Mouse (Mus musculus) midbrain, embryonic 15.5 days (tissue): ENCODE results near the gene Tle6. TPM values are rescaled to one million over a fixed set of nuclear protein-coding genes. Genes with fewer than 3 reads are reported as not detected.
A peak's percentile ranks its signal among the peaks of the same experiment; 100 is the strongest.

Source experiments
- ATAC-seq: fragments of 200-750 bp; cut with Nextera tagmentation; replicated peaks from 2 replicates; pipeline ENCODE4 v1.8.0; 2017; ENCODE audit warnings: moderate TSS enrichment
- H3K27ac ChIP-seq: fragments of 300-500 bp; sonication (generic); 2 replicates; pipeline ENCODE4 v1.5.1; 2015; ENCODE audit warnings: mild to moderate bottlenecking, inconsistent platforms
- H3K27me3 ChIP-seq: fragments of 300-500 bp; sonication (generic); replicated peaks from 2 replicates; pipeline ENCODE4 v1.6.1; 2015; ENCODE audit warnings: inconsistent platforms
- H3K36me3 ChIP-seq: fragments of 300-500 bp; sonication (generic); replicated peaks from 2 replicates; pipeline ENCODE4 v1.6.1; 2015; ENCODE audit warnings: inconsistent platforms
- H3K4me1 ChIP-seq: fragments of 300-500 bp; sonication (generic); 2 replicates; pipeline ENCODE4 v1.6.1; 2015; ENCODE audit warnings: inconsistent platforms
- H3K4me2 ChIP-seq: fragments of 300-500 bp; sonication (generic); 2 replicates; pipeline ENCODE4 v1.6.1; 2015; ENCODE audit warnings: inconsistent platforms, mild to moderate bottlenecking, moderate library complexity
- H3K4me3 ChIP-seq: fragments of 300-500 bp; sonication (generic); 2 replicates; pipeline ENCODE4 v1.5.1; 2015; ENCODE audit warnings: mild to moderate bottlenecking, inconsistent platforms
- H3K9ac ChIP-seq: fragments of 300-500 bp; sonication (generic); 2 replicates; pipeline ENCODE4 v1.6.1; 2015; ENCODE audit warnings: mild to moderate bottlenecking, inconsistent platforms
- H3K9me3 ChIP-seq: fragments of 300-500 bp; sonication (generic); 2 replicates; pipeline ENCODE4 v1.6.1; 2016; ENCODE audit warnings: inconsistent platforms
- WGBS: fragments of 180-500 bp; shearing (Covaris S2); methylation state at CpG from one replicate; pipeline ENCODE4 v1.1.7; 2015; ENCODE audit warnings: mixed read lengths; 5-methylcytosine and 5-hydroxymethylcytosine counted together
- polyA plus RNA-seq: library from polyadenylated mRNA; unstranded; fragments of >200 nt; fragmentation: Nextera tagmentation; extraction: Ambion mirVana; gene quantifications from 2 replicates; pipeline ENCODE4 v1.2.1, GENCODE M21; 2015

Tle6 gene
- polyA plus RNA-seq, 1 experiment from 2014 or later: 6.7 TPM

DNA sequence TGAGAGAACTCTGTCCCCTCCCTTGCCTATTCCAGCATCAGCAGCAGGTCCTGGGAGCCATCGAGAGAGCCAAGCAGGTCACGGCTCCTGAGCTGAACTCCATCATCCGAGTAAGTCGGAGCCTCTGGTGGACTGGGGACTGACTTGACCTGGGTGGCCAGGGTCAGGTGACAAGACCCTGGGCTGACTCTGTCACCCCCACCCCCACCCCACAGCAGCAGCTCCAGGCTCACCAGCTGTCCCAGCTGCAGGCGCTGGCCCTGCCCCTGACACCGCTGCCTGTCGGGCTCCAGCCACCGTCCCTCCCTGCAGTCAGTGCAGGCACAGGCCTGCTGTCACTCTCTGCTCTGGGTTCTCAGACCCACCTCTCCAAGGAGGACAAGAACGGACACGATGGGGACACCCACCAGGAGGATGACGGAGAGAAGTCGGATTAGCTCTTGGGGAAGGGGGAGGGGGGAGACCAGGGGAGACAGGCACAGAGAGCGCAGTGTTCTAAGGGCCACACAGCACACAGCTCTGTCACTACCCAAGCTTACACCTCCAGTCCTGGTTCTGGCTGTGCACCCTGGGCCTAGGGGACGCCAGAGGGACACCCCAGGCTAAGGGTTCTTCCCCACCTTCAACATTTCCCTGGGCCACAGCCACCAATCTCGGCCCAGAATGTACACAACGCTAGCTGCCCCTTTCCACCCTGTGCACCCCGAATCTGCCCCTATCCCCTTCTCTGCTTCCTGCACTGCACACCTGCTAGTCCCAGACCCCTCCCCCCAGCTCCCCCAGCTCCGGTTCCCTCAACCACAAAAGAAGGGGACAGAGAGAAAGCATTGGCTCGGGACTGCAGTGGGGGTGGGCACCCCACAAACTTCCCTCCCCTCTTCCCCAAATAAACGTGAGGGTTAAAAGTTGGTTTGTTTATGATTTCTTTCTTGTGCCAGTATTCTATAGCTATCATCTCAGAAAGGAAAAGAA is 35.3 kb downstream of the Tle6 start:
- Histone ChIP-seq H3K27ac (no peak overlapping the region), H3K27me3 (peaks cover 31% of the 10 kb centered on the region), H3K9me3 (no peaks in the 10 kb centered on the region), H3K36me3 (peaks cover 11% of the 10 kb centered on the region; the same call in 1 of the 2 replicates), H3K9ac (no peak overlapping the region), H3K4me3 (no peak overlapping the region), H3K4me2 (no peak overlapping the region), H3K4me1 (peaks cover 69% of the 10 kb centered on the region)
- WGBS: 35% methylated on average over 20 of the region's 20 CpGs
- no peak for ATAC-seq

DNA sequence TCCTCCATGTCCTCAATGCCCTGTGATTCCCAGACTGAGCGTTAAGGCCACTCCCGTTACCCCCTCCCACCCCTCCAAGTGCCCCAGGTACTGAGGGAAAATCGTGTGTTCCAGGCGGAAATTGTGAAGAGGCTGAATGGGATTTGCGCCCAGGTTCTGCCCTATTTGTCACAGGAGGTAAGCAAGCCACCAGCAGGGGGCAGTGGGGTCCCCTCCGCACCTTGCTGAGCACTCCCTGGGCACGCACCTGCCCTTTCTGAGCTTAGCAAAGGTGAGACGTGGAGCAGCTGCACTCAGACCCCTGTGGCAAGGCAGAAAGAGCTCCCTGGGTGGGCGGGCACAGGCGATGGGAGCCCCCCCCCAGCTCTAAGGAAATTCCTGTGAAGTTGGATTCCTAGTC is 36.1 kb downstream of the Tle6 start:
- no peak overlapping the region for H3K27ac ChIP-seq
- WGBS: 22% methylated on average over 10 of the region's 10 CpGs
- H3K4me3 ChIP-seq: no peak overlapping the region
- H3K4me2 ChIP-seq: no peak overlapping the region
- no peak overlapping the region for H3K9ac ChIP-seq
- no peaks in the 10 kb centered on the region for H3K9me3 ChIP-seq
- peaks cover 31% of the 10 kb centered on the region for H3K27me3 ChIP-seq
- peaks cover 11% of the 10 kb centered on the region; the same call in 1 of the 2 replicates for H3K36me3 ChIP-seq
- no peak for ATAC-seq
- H3K4me1 ChIP-seq: peaks cover 66% of the 10 kb centered on the region

DNA sequence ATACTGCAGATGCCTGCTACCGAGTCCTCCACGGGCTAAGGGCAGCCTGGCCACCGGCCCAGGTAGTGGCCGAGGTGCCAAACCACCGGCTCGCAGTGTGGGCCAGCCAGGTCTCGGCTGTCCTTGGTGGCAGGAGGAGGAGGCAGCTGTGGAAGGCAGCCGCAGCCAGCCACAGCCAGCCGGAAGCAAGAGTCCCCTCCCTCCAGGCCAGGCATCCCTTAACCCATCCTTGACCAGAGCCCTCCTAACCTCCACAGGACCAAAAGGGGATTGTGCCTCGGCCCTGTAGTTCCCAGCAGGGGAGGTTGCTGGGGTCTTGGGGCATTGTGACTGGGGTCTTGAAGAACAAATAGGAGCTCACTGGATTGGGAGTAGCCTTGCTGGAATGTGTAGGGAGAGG is 36.7 kb downstream of the Tle6 start:
- Histone ChIP-seq H3K36me3 (peaks cover 11% of the 10 kb centered on the region; the same call in 1 of the 2 replicates), H3K9me3 (no peaks in the 10 kb centered on the region), H3K27ac (no peak overlapping the region), H3K4me3 (peak overlapping the region; percentile 9; the same call in 1 of the 2 replicates), H3K9ac (no peak overlapping the region), H3K4me1 (peaks cover 61% of the 10 kb centered on the region), H3K27me3 (peaks cover 31% of the 10 kb centered on the region), H3K4me2 (peak overlapping the region; percentile 33)
- 11% methylated on average over 10 of the region's 10 CpGs for WGBS
- ATAC-seq: no peak

DNA sequence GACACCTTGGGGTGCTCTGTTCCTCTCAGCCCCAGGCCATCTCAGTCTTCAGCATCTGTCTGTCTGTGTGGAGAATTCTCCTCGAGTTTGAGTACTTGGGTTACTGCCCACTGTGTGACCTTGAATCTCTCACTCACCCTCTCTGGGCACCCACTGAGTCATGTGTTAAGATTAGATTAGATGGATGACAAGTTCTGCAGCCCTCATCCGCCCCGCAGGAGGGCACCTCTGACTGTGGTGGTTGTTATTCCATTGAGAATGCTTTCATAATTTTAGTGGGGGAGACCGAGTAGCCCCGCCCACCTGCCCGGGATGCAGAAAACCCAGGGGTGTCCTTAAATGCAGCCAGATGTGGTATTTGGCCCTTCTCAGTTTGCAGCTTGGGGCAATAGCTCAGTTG is 37.4 kb downstream of the Tle6 start:
- H3K4me2 ChIP-seq: no peak overlapping the region

GRCm38 (mm10) chr10:81562411-81562810 is 38.5 kb downstream of the Tle6 start:
- H3K9ac ChIP-seq: no peak overlapping the region
- H3K4me3 ChIP-seq: no peak overlapping the region
- peaks cover 26% of the 10 kb centered on the region for H3K27me3 ChIP-seq
- H3K36me3 ChIP-seq: peaks cover 11% of the 10 kb centered on the region; the same call in 1 of the 2 replicates
- peaks cover 51% of the 10 kb centered on the region for H3K4me1 ChIP-seq
- H3K9me3 ChIP-seq: no peaks in the 10 kb centered on the region
- ATAC-seq: no peak
- H3K4me2 ChIP-seq: peak overlapping the region; percentile 20
- no peak overlapping the region for H3K27ac ChIP-seq
- 79% methylated on average over 6 of the region's 6 CpGs for WGBS

More for the DNA sequence above, 37.4 kb downstream of the Tle6 start:
- Histone ChIP-seq H3K36me3 (peaks cover 11% of the 10 kb centered on the region; the same call in 1 of the 2 replicates), H3K4me3 (0 out of 2 replicates have a peak overlapping the region, but pooled peaks have one; percentile 9), H3K27me3 (peaks cover 31% of the 10 kb centered on the region), H3K4me1 (peaks cover 58% of the 10 kb centered on the region), H3K9ac (no peak overlapping the region), H3K27ac (no peak overlapping the region), H3K9me3 (no peaks in the 10 kb centered on the region)
- WGBS: 56% methylated on average over 6 of the region's 6 CpGs
- no peak for ATAC-seq

- peak overlapping the region; percentile 89 for H3K4me2 ChIP-seq
- WGBS: 34% methylated on average over 16 of the region's 16 CpGs
- peaks cover 14% of the 10 kb centered on the region for H3K27me3 ChIP-seq
- H3K4me1 ChIP-seq: peaks cover 51% of the 10 kb centered on the region
- peak overlapping the region; percentile 99 for H3K9ac ChIP-seq
- H3K9me3 ChIP-seq: no peaks in the 10 kb centered on the region
- H3K27ac ChIP-seq: 0 out of 2 replicates have a peak overlapping the region, but pooled peaks have one; percentile 87
- ATAC-seq: peak; percentile 0; the same call in 1 of the 2 replicates
- H3K36me3 ChIP-seq: peaks cover 11% of the 10 kb centered on the region; the same call in 1 of the 2 replicates
- H3K4me3 ChIP-seq: peak overlapping the region; percentile 95
Observed at GRCm38 (mm10) chr10:81560719-81561459, 40.0 kb downstream of the Tle6 start.

DNA sequence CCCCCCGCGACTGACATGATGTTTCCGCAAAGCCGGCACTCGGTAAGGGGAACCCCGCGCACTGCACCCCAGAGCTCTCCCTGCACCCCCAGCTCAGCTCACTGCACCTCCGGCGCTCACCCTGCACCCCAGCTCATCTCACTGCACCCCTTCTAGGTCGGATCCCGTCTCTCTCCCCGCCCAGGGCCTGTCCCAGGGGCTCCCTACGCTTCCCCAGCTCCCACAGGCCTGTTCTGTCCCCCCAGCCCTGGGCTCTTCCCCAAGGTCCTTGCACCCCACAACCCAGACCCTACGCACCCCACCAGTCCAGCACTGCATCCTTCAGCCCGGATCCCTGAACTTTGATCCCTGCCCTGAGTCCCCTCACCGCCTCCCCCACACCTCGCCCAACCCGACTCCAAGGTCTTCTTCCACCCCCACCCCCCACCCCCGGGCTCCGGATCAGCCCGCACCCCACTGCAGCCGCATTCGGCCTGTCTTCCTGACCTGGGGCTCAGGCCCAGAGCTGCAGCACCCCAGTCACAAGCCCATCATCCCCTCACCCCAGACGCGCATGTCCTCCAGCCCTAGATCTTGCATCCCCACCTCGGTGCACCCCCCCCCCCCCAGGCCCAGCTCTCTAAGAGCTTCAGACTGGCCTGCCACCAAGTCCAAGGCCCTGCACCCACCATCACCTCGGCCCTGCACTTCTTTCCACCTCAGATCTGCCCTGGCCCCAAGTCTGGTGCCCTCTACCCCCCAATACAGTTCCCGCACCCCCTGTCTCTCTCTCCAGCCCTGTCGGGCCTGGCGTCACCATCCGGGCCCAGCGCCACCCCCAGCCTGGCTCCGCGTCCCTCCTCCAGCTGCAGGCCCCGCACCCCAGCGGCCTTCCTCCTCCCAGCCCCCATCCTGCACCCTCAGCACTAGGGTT is 41.0 kb downstream of the Tle6 start:
- H3K4me2 ChIP-seq: peak overlapping the region; percentile 89
- H3K4me3 ChIP-seq: peak overlapping the region; percentile 95
- peak; percentile 49 for ATAC-seq
- peak overlapping the region; percentile 87 for H3K27ac ChIP-seq
- peaks cover 46% of the 10 kb centered on the region for H3K4me1 ChIP-seq
- WGBS: under 1% methylated on average over 36 of the region's 36 CpGs
- H3K9me3 ChIP-seq: no peaks in the 10 kb centered on the region
- H3K9ac ChIP-seq: peak overlapping the region; percentile 99
- H3K36me3 ChIP-seq: 0 out of 2 replicates have a peak, but pooled peaks cover 6% of the 10 kb centered on the region
- H3K27me3 ChIP-seq: peaks cover 4% of the 10 kb centered on the region

- Histone ChIP-seq H3K36me3 (no peaks in the 10 kb centered on the region), H3K4me2 (peak within 1 kb of the TSS; percentile 89), H3K27ac (peak within 1 kb of the TSS; percentile 87), H3K4me1 (peaks cover 40% of the 10 kb centered on the region), H3K9ac (peak within 1 kb of the TSS; percentile 99), H3K4me3 (peak within 1 kb of the TSS; percentile 95), H3K9me3 (no peaks in the 10 kb centered on the region), H3K27me3 (no peaks in the 10 kb centered on the region)
- ATAC-seq: peak; percentile 57
- WGBS: 1% methylated on average over 51 of the region's 53 CpGs
Observed at GRCm38 (mm10) chr10:81559163-81559626, 41.7 kb downstream of the Tle6 start, which contains the start of gene Aes. Gene Aes (plus strand): TSS chr10:81559488.

DNA sequence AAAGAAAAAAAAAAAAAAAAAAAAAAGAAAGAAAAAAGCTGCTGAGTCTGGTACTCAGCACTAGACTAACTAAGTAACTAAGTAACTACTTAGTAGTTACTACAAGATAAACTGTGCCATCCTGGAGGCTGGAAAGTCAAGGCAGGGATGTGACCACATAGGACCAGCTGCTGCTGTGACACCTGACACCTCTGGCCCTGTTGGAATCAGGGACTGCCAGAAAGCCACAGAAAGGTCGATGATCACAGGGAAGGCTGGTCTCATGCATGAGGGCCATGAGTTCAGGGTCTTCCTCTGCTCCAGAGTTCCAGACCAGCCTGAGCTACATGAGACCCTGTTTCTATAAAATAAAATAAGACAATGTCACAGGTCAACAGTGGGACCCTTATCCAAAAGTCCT is 43.4 kb downstream of the Tle6 start:
- no peaks in the 10 kb centered on the region for H3K9me3 ChIP-seq
- no peak overlapping the region for H3K9ac ChIP-seq
- no peak overlapping the region for H3K27ac ChIP-seq
- no peaks in the 10 kb centered on the region for H3K27me3 ChIP-seq
- WGBS: 47% methylated on average over 1 of the region's 1 CpGs
- no peak overlapping the region for H3K4me3 ChIP-seq
- H3K36me3 ChIP-seq: no peaks in the 10 kb centered on the region
- H3K4me2 ChIP-seq: no peak overlapping the region
- peaks cover 25% of the 10 kb centered on the region for H3K4me1 ChIP-seq
- no peak for ATAC-seq

- no peaks in the 10 kb centered on the region for H3K27me3 ChIP-seq
- no peaks in the 10 kb centered on the region for H3K9me3 ChIP-seq
- no peak overlapping the region for H3K4me2 ChIP-seq
- H3K27ac ChIP-seq: no peak overlapping the region
- H3K36me3 ChIP-seq: no peaks in the 10 kb centered on the region
- no peak for ATAC-seq
- no peak overlapping the region for H3K9ac ChIP-seq
- no peak overlapping the region for H3K4me3 ChIP-seq
- H3K4me1 ChIP-seq: peaks cover 24% of the 10 kb centered on the region
- WGBS: 80% methylated on average over 3 of the region's 3 CpGs
Observed at GRCm38 (mm10) chr10:81556282-81556681, 44.6 kb downstream of the Tle6 start.
